8 mouse cellular contexts compared by ENCODE assay signal in the genomic region with DNA sequence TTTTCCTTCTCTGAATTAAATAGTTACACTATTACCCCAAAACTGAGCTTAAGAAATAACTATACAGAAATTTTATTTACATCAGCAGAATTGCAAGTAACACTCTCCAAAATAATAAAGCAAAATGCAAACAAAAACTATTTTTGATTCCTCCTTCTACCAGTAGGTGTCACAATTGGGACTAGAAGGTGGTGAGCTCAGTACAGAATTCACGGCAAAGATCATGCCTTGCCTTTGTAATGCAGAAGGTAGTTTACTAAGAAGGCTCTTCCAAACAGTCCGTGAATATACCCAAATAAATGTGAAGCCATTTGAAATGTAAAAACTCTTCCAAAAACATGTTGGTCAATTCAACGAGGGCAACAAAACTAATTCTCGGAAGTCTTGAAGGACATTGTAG.
DNase-seq lines count a peak whose midpoint lies in the region; ATAC-seq and TF ChIP-seq lines count a peak whose summit lies in the region.

No protein-coding gene starts in this region.

- H3K9me3 ChIP-seq in lung, embryonic 14.5 days (ENCODE audit: low read depth, low read length): no peaks in the 10 kb centered on the region
- no peaks in the 10 kb centered on the region for H3K9me3 ChIP-seq in midbrain, postnatal 0 days (ENCODE audit: low read length)

- no peak overlapping the region for H3K27ac ChIP-seq in lung, embryonic 14.5 days (ENCODE audit: low read depth)
- H3K27ac ChIP-seq in midbrain, postnatal 0 days (ENCODE audit: low read depth, low read length): no peak overlapping the region

- no peak overlapping the region for H3K9ac ChIP-seq in lung, embryonic 14.5 days
- H3K9ac ChIP-seq in midbrain, postnatal 0 days (replicated peaks; ENCODE audit: low read length, poor library complexity, severe bottlenecking): no peak overlapping the region

- no peak overlapping the region for H3K4me3 ChIP-seq in lung, embryonic 14.5 days (ENCODE audit: low read depth, low read length)
- no peak overlapping the region for H3K4me3 ChIP-seq in midbrain, postnatal 0 days (ENCODE audit: low read depth, low read length)

- H3K4me2 ChIP-seq in lung, embryonic 14.5 days: no peak overlapping the region
- H3K4me2 ChIP-seq in midbrain, postnatal 0 days (ENCODE audit: low read depth, low read length, poor library complexity, severe bottlenecking): no peak overlapping the region

- H3K36me3 ChIP-seq in lung, embryonic 14.5 days (ENCODE audit: insufficient read depth): no peaks in the 10 kb centered on the region
- H3K36me3 ChIP-seq in midbrain, postnatal 0 days (ENCODE audit: insufficient read depth, low read length): no peaks in the 10 kb centered on the region

- ATAC-seq in frontal cortex, adult (ENCODE audit: low TSS enrichment): peak; percentile 57; the same call in 1 of the 2 replicates
- no peak; the same call in 1 of the 2 replicates for ATAC-seq in lung, embryonic 14.5 days (ENCODE audit: insufficient read depth)
- ATAC-seq in midbrain, postnatal 0 days (ENCODE audit: low FRiP score): peak; percentile 64; the same call in 1 of the 2 replicates

- no peaks in the 10 kb centered on the region for H3K27me3 ChIP-seq in lung, embryonic 14.5 days (ENCODE audit: insufficient read depth, low read length)
- peaks cover 20% of the 10 kb centered on the region for H3K27me3 ChIP-seq in midbrain, postnatal 0 days (ENCODE audit: insufficient read depth, low read length)

- no peak for DNase-seq in frontal cortex, postnatal 14 days (ENCODE audit: low spot score in 2 of 2)
- DNase-seq in lung, embryonic 14.5 days: peak; percentile 82
- DNase-seq in lung, adult 18-20 months: no peak
- DNase-seq in cerebellum, postnatal 14 days: peak; percentile 52 to 72
- DNase-seq in midbrain, postnatal 0 days (ENCODE audit: low spot score): peak; percentile 91
- DNase-seq in gastrocnemius, adult 8-10 months (ENCODE audit: low spot score in 2 of 2): no peak
- DNase-seq in lung, postnatal 36 days: no peak

- 37% methylated on average over 4 of the region's 4 CpGs for WGBS in lung, embryonic 14.5 days
- 29% methylated on average over 4 of the region's 4 CpGs for WGBS in midbrain, postnatal 0 days

- no peaks in the 10 kb centered on the region for H3K4me1 ChIP-seq in lung, embryonic 14.5 days (ENCODE audit: insufficient read depth)
- no peaks in the 10 kb centered on the region for H3K4me1 ChIP-seq in midbrain, postnatal 0 days (ENCODE audit: insufficient read depth, low read length)

- peak; percentile 72 for TF ChIP-seq CTCF in lung, embryonic 14.5 days (IDR thresholded peaks at IDR 0.05; ENCODE audit: low read depth)
- TF ChIP-seq CTCF in midbrain, postnatal 0 days (IDR thresholded peaks at IDR 0.05): peak; percentile 89

Comparison
In these comparisons a context has a peak if more than half of its experiments do, and no peak if none do; other contexts are left out.
1. DNase-seq: peak in lung, embryonic 14.5 days (single experiment), cerebellum, postnatal 14 days (2 of 2) and midbrain, postnatal 0 days (single experiment); none in frontal cortex, postnatal 14 days (0 of 2), lung, adult 18-20 months (0 of 2), gastrocnemius, adult 8-10 months (0 of 2) and lung, postnatal 36 days (single experiment).